Mouse (Mus musculus) limb, embryonic 12.5 days (tissue): ENCODE measurements around the gene Ikbke. TPM values are rescaled to one million over a fixed set of nuclear protein-coding genes. Genes with fewer than 3 reads are reported as not detected.
"Not testable (repeated sequence)": the region's sequence is repeated elsewhere in the genome, so short reads cannot be mapped to it uniquely, and the experiment has no call there.

Experiments used
- ATAC-seq: fragments of 200-750 bp; cut with Nextera tagmentation; 2 replicates; pipeline ENCODE4 v1.8.0; 2017; ENCODE audit warnings: low read depth, moderate TSS enrichment; ENCODE audit not compliant: insufficient number of reproducible peaks, insufficient read depth, low FRiP score, low TSS enrichment
- H3K27ac ChIP-seq: fragments of 300-500 bp; sonication (generic); 2 replicates; pipeline ENCODE4 v1.5.1; 2016; ENCODE audit warnings: mild to moderate bottlenecking, moderate library complexity
- H3K27me3 ChIP-seq: fragments of 300-500 bp; sonication (generic); 2 replicates; pipeline ENCODE4 v1.6.1; 2016; ENCODE audit warnings: mild to moderate bottlenecking, moderate library complexity
- H3K36me3 ChIP-seq: fragments of 300-500 bp; sonication (generic); 2 replicates; pipeline ENCODE4 v1.6.1; 2016; ENCODE audit warnings: mild to moderate bottlenecking, moderate library complexity
- H3K4me1 ChIP-seq: fragments of 300-500 bp; sonication (generic); replicated peaks from 2 replicates; pipeline ENCODE4 v1.6.1; 2016
- H3K4me2 ChIP-seq: fragments of 300-500 bp; sonication (generic); 2 replicates; pipeline ENCODE4 v1.6.1; 2016; ENCODE audit warnings: mild to moderate bottlenecking, moderate library complexity
- H3K4me3 ChIP-seq: fragments of 300-500 bp; sonication (generic); replicated peaks from 2 replicates; pipeline ENCODE4 v1.5.1; 2016; ENCODE audit warnings: mild to moderate bottlenecking
- H3K9ac ChIP-seq: fragments of 300-500 bp; sonication (generic); replicated peaks from 2 replicates; pipeline ENCODE4 v1.6.1; 2016; ENCODE audit warnings: mild to moderate bottlenecking, moderate library complexity
- H3K9me3 ChIP-seq: fragments of 300-500 bp; sonication (generic); 2 replicates; pipeline ENCODE4 v1.6.1; 2016; ENCODE audit warnings: mild to moderate bottlenecking, moderate library complexity
- WGBS: fragments of 180-500 bp; shearing (Covaris S2); methylation state at CpG from one replicate; pipeline ENCODE4 v1.1.7; 2016; 5-methylcytosine and 5-hydroxymethylcytosine counted together
- polyA plus RNA-seq: library from polyadenylated mRNA; unstranded; fragments of >200 nt; fragmentation: Nextera tagmentation; extraction: Ambion mirVana; gene quantifications from 2 replicates; pipeline ENCODE4 v1.2.1, GENCODE M21; 2016

Gene Ikbke
- polyA plus RNA-seq, 1 experiment from 2014 or later: 2.8 TPM

- peaks cover 6% of the 10 kb centered on the region; the same call in 1 of the 2 replicates for H3K4me1 ChIP-seq
- ATAC-seq: no peak
- 57% methylated on average over 10 of the region's 10 CpGs for WGBS
- H3K36me3 ChIP-seq: no peaks in the 10 kb centered on the region
- no peaks in the 10 kb centered on the region for H3K9me3 ChIP-seq
- H3K27me3 ChIP-seq: peaks cover 6% of the 10 kb centered on the region; the same call in 1 of the 2 replicates
- H3K27ac ChIP-seq: no peak overlapping the region
- no peak overlapping the region for H3K9ac ChIP-seq
- H3K4me3 ChIP-seq: no peak overlapping the region
- H3K4me2 ChIP-seq: no peak overlapping the region
These were observed 19.6 kb downstream of the Ikbke start for GRCm38 (mm10) chr1:131259632-131260308.

GRCm38 (mm10) chr1:131257288-131257687 lies 22.1 kb downstream of the Ikbke start:
- no peaks in the 10 kb centered on the region for H3K36me3 ChIP-seq
- no peak overlapping the region for H3K9ac ChIP-seq
- no peak for ATAC-seq
- H3K4me1 ChIP-seq: peaks cover 6% of the 10 kb centered on the region; the same call in 1 of the 2 replicates
- H3K27ac ChIP-seq: no peak overlapping the region
- no peak overlapping the region for H3K4me2 ChIP-seq
- H3K4me3 ChIP-seq: no peak overlapping the region
- 80% methylated on average over 6 of the region's 6 CpGs for WGBS
- H3K27me3 ChIP-seq: peaks cover 6% of the 10 kb centered on the region; the same call in 1 of the 2 replicates
- H3K9me3 ChIP-seq: no peaks in the 10 kb centered on the region

- ATAC-seq, H3K4me1 ChIP-seq, H3K4me3 ChIP-seq, H3K4me2 ChIP-seq, H3K36me3 ChIP-seq, H3K27ac ChIP-seq, H3K9ac ChIP-seq, H3K9me3 ChIP-seq: not testable (repeated sequence)
- peaks cover 15% of the 10 kb centered on the region for H3K27me3 ChIP-seq
- 83% methylated on average over 7 of the region's 7 CpGs for WGBS
These were observed 26.7 kb downstream of the Ikbke start for GRCm38 (mm10) chr1:131252516-131253250.

GRCm38 (mm10) chr1:131246433-131247395 lies 32.7 kb downstream of the Ikbke start:
- H3K27ac ChIP-seq: no peak overlapping the region
- H3K9me3 ChIP-seq: no peaks in the 10 kb centered on the region
- peak overlapping the region; percentile 41 for H3K4me2 ChIP-seq
- peaks cover 68% of the 10 kb centered on the region for H3K27me3 ChIP-seq
- H3K9ac ChIP-seq: no peak overlapping the region
- 14% methylated on average over 7 of the region's 7 CpGs for WGBS
- H3K36me3 ChIP-seq: no peaks in the 10 kb centered on the region
- peaks cover 17% of the 10 kb centered on the region for H3K4me1 ChIP-seq
- no peak for ATAC-seq
- H3K4me3 ChIP-seq: no peak overlapping the region; the same call in 1 of the 2 replicates

GRCm38 (mm10) chr1:131245926-131246325 lies 33.5 kb downstream of the Ikbke start:
- H3K36me3 ChIP-seq: no peaks in the 10 kb centered on the region
- no peaks in the 10 kb centered on the region for H3K9me3 ChIP-seq
- H3K27me3 ChIP-seq: peaks cover 76% of the 10 kb centered on the region
- H3K9ac ChIP-seq: no peak overlapping the region
- H3K4me1 ChIP-seq: peaks cover 17% of the 10 kb centered on the region
- peak; percentile 41; the same call in 1 of the 2 replicates for ATAC-seq
- peak overlapping the region; percentile 66 for H3K4me3 ChIP-seq
- WGBS: 3% methylated on average over 9 of the region's 9 CpGs
- peak overlapping the region; percentile 96 for H3K4me2 ChIP-seq
- no peak overlapping the region for H3K27ac ChIP-seq

- peaks cover 82% of the 10 kb centered on the region for H3K27me3 ChIP-seq
These were observed 34.1 kb downstream of the Ikbke start, which contains the start of gene Rassf5 for GRCm38 (mm10) chr1:131245089-131245856. Gene Rassf5 (minus strand): TSS chr1:131245258.

GRCm38 (mm10) chr1:131244536-131245088 lies 34.8 kb downstream of the Ikbke start:
- no peak overlapping the region for H3K27ac ChIP-seq
- H3K27me3 ChIP-seq: peaks cover 89% of the 10 kb centered on the region

More at GRCm38 (mm10) chr1:131245089-131245856, 34.1 kb downstream of the Ikbke start, which contains the start of gene Rassf5:
- 1% methylated on average over 55 of the region's 60 CpGs for WGBS
- Histone ChIP-seq H3K27ac (no peak within 1 kb of the TSS), H3K4me1 (peaks cover 17% of the 10 kb centered on the region), H3K9me3 (no peaks in the 10 kb centered on the region), H3K4me3 (peak within 1 kb of the TSS; percentile 66), H3K4me2 (peak within 1 kb of the TSS; percentile 96), H3K36me3 (no peaks in the 10 kb centered on the region), H3K9ac (peak within 1 kb of the TSS; percentile 65)
- peak; percentile 49; the same call in 1 of the 2 replicates for ATAC-seq

GRCm38 (mm10) chr1:131242956-131243355 lies 36.5 kb downstream of the Ikbke start:
- Histone ChIP-seq H3K9ac (no peak overlapping the region), H3K4me3 (no peak overlapping the region), H3K9me3 (no peaks in the 10 kb centered on the region), H3K4me2 (no peak overlapping the region), H3K27me3 (peaks cover 88% of the 10 kb centered on the region), H3K27ac (no peak overlapping the region), H3K36me3 (no peaks in the 10 kb centered on the region), H3K4me1 (peaks cover 17% of the 10 kb centered on the region)
- WGBS: 56% methylated on average over 6 of the region's 6 CpGs
- no peak for ATAC-seq

More at GRCm38 (mm10) chr1:131244536-131245088, 34.8 kb downstream of the Ikbke start:
- Histone ChIP-seq H3K4me2 (peak overlapping the region; percentile 96), H3K9me3 (no peaks in the 10 kb centered on the region), H3K4me3 (peak overlapping the region; percentile 66), H3K9ac (peak overlapping the region; percentile 65), H3K36me3 (no peaks in the 10 kb centered on the region), H3K4me1 (peaks cover 17% of the 10 kb centered on the region)
- WGBS: under 1% methylated on average over 57 of the region's 57 CpGs
- ATAC-seq: peak; percentile 41; the same call in 1 of the 2 replicates

GRCm38 (mm10) chr1:131239576-131240193 lies 39.7 kb downstream of the Ikbke start:
- H3K36me3 ChIP-seq: no peaks in the 10 kb centered on the region
- H3K9me3 ChIP-seq: no peaks in the 10 kb centered on the region
- peaks cover 11% of the 10 kb centered on the region for H3K4me1 ChIP-seq
- no peak overlapping the region for H3K9ac ChIP-seq
- H3K27ac ChIP-seq: no peak overlapping the region
- no peak overlapping the region for H3K4me3 ChIP-seq
- peaks cover 62% of the 10 kb centered on the region for H3K27me3 ChIP-seq
- WGBS: 55% methylated on average over 12 of the region's 12 CpGs
- no peak overlapping the region for H3K4me2 ChIP-seq
- no peak for ATAC-seq
